Comparison of ENCODE assay signal across 10 mouse cellular contexts in genomic region chr15:85909931-85910330, GRCm38 (mm10). TPM values are rescaled to one million over a fixed set of nuclear protein-coding genes. Genes with fewer than 3 reads are reported as not detected.
DNase-seq lines count a peak whose midpoint lies in the region; ATAC-seq and TF ChIP-seq lines count a peak whose summit lies in the region.
"Had no signal": no experiment of that assay in that cellular context is flagged by ENCODE, and none has a peak within 500 bp of the region (broad histone marks: within the 10 kb centered on the region; RNA-seq: fewer than 3 reads in every experiment).

No protein-coding gene starts in this region.

- H3K4me3 ChIP-seq in intestine, embryonic 14.5 days (ENCODE audit: low read depth, low read length) = no peak overlapping the region
- no peak overlapping the region for H3K4me3 ChIP-seq in stomach, postnatal 0 days (ENCODE audit: low read depth, low read length)

- H3K27ac ChIP-seq in intestine, embryonic 14.5 days (ENCODE audit: low read depth) = no peak overlapping the region
- peak overlapping the region; percentile 78 for H3K27ac ChIP-seq in stomach, postnatal 0 days (replicated peaks)
- H3K27ac ChIP-seq: hindbrain, postnatal 0 days had no signal

- H3K9ac ChIP-seq in intestine, embryonic 14.5 days (ENCODE audit: low read length) = no peak overlapping the region
- H3K9ac ChIP-seq in stomach, postnatal 0 days (ENCODE audit: low read length) = no peak overlapping the region

- no peaks in the 10 kb centered on the region for H3K27me3 ChIP-seq in intestine, embryonic 14.5 days (replicated peaks; ENCODE audit: control insufficient read depth, insufficient read depth, low read length)
- no peaks in the 10 kb centered on the region for H3K27me3 ChIP-seq in stomach, postnatal 0 days (ENCODE audit: control insufficient read depth, insufficient read depth, low read length)

- peak; percentile 28 for DNase-seq in heart, postnatal 4 days
- DNase-seq in heart, adult 18-20 months = no peak
- DNase-seq in ovary, adult 18-20 months (ENCODE audit: low spot score) = peak; percentile 45
- no peak for DNase-seq in ovary, postnatal 10 days (ENCODE audit: low spot score)
- DNase-seq in intestine, embryonic 14.5 days (ENCODE audit: low spot score) = peak; percentile 63
- peak; percentile 62 for DNase-seq in stomach, postnatal 0 days (ENCODE audit: low spot score)
- DNase-seq in right cerebral cortex, postnatal 25 days = no peak
- no peak for DNase-seq in right cerebral cortex, postnatal 4 days
- DNase-seq: cerebellum, adult 2 months had no signal

- peaks cover 5% of the 10 kb centered on the region; the same call in 1 of the 2 replicates for H3K4me1 ChIP-seq in intestine, embryonic 14.5 days (replicated peaks; ENCODE audit: control insufficient read depth, insufficient read depth, low read length)
- H3K4me1 ChIP-seq in stomach, postnatal 0 days (replicated peaks; ENCODE audit: control insufficient read depth, insufficient read depth) = no peaks in the 10 kb centered on the region; the same call in 1 of the 2 replicates

- TF ChIP-seq CTCF in stomach, postnatal 0 days (IDR thresholded peaks at IDR 0.05; ENCODE audit: low read depth) = peak; percentile 8; the same call in 1 of the 2 replicates

- H3K36me3 ChIP-seq in intestine, embryonic 14.5 days (ENCODE audit: control insufficient read depth, insufficient read depth, low read length) = no peaks in the 10 kb centered on the region
- H3K36me3 ChIP-seq in stomach, postnatal 0 days (ENCODE audit: control insufficient read depth, insufficient read depth, low read length) = no peaks in the 10 kb centered on the region

- peak; percentile 56; the same call in 1 of the 2 replicates for ATAC-seq in intestine, embryonic 14.5 days (replicated peaks; ENCODE audit: low FRiP score, low TSS enrichment, low read depth)
- ATAC-seq in stomach, postnatal 0 days (ENCODE audit: low FRiP score, low TSS enrichment) = peak; percentile 73

- no peak for TF ChIP-seq EP300 in stomach, postnatal 0 days (optimal IDR thresholded peaks at IDR 0.05)

- WGBS in intestine, embryonic 14.5 days = 19% methylated on average over 10 of the region's 10 CpGs
- 20% methylated on average over 10 of the region's 10 CpGs for WGBS in stomach, postnatal 0 days

- H3K4me2 ChIP-seq in intestine, embryonic 14.5 days (ENCODE audit: low read length) = no peak overlapping the region
- H3K4me2 ChIP-seq in stomach, postnatal 0 days (replicated peaks; ENCODE audit: low read depth) = no peak overlapping the region

- no peaks in the 10 kb centered on the region for H3K9me3 ChIP-seq in intestine, embryonic 14.5 days (ENCODE audit: control insufficient read depth, low read length)
- no peaks in the 10 kb centered on the region for H3K9me3 ChIP-seq in stomach, postnatal 0 days (ENCODE audit: control insufficient read depth, low read length)

RNA-seq across cellular contexts. Expression of gene Trmu, which starts 30.8 kb away (rescaled TPM):
- total RNA-seq in heart, postnatal 4 days (2021) = 10 to 100 TPM; 27.4 to 29.4 TPM
- total RNA-seq in heart, adult 18-20 months (2021) = 10 to 100 TPM; 15.1 to 15.2 TPM
- polyA plus RNA-seq in intestine, embryonic 14.5 days (2014; fragmentation: Nextera tagmentation; extraction: Ambion mirVana) = 35.7 and 36.4 TPM in 2 replicates
- polyA plus RNA-seq in stomach, postnatal 0 days (2015; fragmentation: Nextera tagmentation; extraction: Ambion mirVana) = 21.2 and 21.5 TPM in 2 replicates

RNA-seq across cellular contexts. Expression of gene Gtse1, which starts 50.4 kb away (rescaled TPM):
- 10 to 100 TPM; 15.2 to 16.9 TPM for total RNA-seq in heart, postnatal 4 days (2021)
- under 1 TPM; 0.54 to 0.60 TPM for total RNA-seq in heart, adult 18-20 months (2021)
- 25.8 and 27.4 TPM in 2 replicates for polyA plus RNA-seq in intestine, embryonic 14.5 days (2014; fragmentation: Nextera tagmentation; extraction: Ambion mirVana)
- 5.0 and 6.5 TPM in 2 replicates for polyA plus RNA-seq in stomach, postnatal 0 days (2015; fragmentation: Nextera tagmentation; extraction: Ambion mirVana)

Comparison
In these comparisons a context has a peak if more than half of its experiments do, and no peak if none do; other contexts are left out.
1. DNase-seq: peak in heart, postnatal 4 days (single experiment), ovary, adult 18-20 months (single experiment), intestine, embryonic 14.5 days (single experiment) and stomach, postnatal 0 days (single experiment); none in heart, adult 18-20 months (0 of 2), ovary, postnatal 10 days (single experiment), right cerebral cortex, postnatal 25 days (single experiment) and right cerebral cortex, postnatal 4 days (single experiment).
2. RNA of gene Gtse1, which starts 50.4 kb away (total RNA-seq): 15.2 to 16.9 TPM in heart, postnatal 4 days; 0.54 to 0.60 TPM in heart, adult 18-20 months; every median in the first group is over 10 times any median in the second.